Mouse (Mus musculus): ENCODE results near the gene Magi1.

GRCm38 (mm10) chr6:94180331-94181150 is 103.2 kb downstream of the Magi1 start:
- no peak for TF ChIP-seq CTCF (IDR thresholded peaks at IDR 0.05; ENCODE audit: low read depth, low read length)
- no peak for TF ChIP-seq POLR2A (IDR thresholded peaks at IDR 0.05; ENCODE audit: borderline replicate concordance, low read depth, low read length)

Measured in bone marrow macrophage, adult 2 months (primary cell).